Mouse (Mus musculus): Measurements from ENCODE around the gene Sgcd. TPM values are rescaled to one million over a fixed set of nuclear protein-coding genes. Genes with fewer than 3 reads are reported as not detected.

Sgcd gene
- polyA plus RNA-seq, 1 experiment from 2014 or later: 6.9 TPM

DNA sequence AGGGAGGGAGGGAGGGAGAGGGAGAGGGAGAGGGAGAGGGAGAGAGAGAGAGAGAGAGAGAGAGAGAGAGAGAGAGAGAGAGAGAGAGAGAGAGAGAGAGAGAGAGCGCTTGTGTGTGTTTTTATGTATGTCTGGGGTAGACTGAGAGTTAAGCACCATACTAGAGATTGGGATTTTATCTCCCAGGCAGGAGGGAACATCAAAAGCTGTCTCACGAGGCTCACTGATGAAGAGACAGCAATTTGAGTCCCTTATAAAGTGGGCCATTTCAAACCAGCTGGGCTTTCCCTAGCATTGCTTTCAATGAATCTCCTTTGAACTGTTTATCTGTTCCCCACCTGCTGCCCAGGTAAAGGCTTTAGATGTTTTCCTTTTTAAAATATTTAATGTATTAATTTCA, 973.1 kb downstream of the Sgcd start:
- H3K4me3 ChIP-seq: no peak overlapping the region
- 85% methylated on average over 2 of the region's 2 CpGs for WGBS
- no peaks in the 10 kb centered on the region for H3K9me3 ChIP-seq (replicated peaks)
- no peaks in the 10 kb centered on the region for H3K36me3 ChIP-seq
- no peak overlapping the region for H3K9ac ChIP-seq
- no peaks in the 10 kb centered on the region for H3K4me1 ChIP-seq
- no peak for ATAC-seq (ENCODE audit: low FRiP score)
- no peaks in the 10 kb centered on the region for H3K27me3 ChIP-seq
- H3K4me2 ChIP-seq (replicated peaks): no peak overlapping the region
- H3K27ac ChIP-seq: no peak overlapping the region

DNA sequence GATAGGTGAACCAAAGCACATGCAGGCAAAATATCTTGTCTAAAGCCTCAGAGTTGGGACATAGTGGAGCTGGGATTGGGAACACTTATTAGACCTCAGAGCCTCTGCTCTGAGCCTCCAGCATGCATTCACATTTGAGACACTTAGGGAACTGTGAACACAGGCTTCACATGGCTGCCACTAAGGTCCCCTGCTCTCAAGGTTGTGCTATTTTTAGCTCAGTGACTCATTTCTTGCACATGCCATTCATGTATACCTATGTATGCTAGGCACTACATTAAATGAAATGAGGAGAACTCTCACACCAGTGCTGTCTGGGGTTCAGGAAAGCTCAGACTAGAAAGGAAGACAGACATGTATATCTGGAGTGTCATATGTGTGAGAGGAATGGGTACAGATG, 974.5 kb downstream of the Sgcd start:
- H3K4me3 ChIP-seq: no peak overlapping the region
- no peaks in the 10 kb centered on the region for H3K36me3 ChIP-seq
- no peak overlapping the region for H3K9ac ChIP-seq
- no peaks in the 10 kb centered on the region for H3K4me1 ChIP-seq
- no peak overlapping the region for H3K4me2 ChIP-seq (replicated peaks)
- H3K9me3 ChIP-seq (replicated peaks): no peaks in the 10 kb centered on the region
- ATAC-seq (ENCODE audit: low FRiP score): no peak
- H3K27ac ChIP-seq: no peak overlapping the region
- H3K27me3 ChIP-seq: no peaks in the 10 kb centered on the region

DNA sequence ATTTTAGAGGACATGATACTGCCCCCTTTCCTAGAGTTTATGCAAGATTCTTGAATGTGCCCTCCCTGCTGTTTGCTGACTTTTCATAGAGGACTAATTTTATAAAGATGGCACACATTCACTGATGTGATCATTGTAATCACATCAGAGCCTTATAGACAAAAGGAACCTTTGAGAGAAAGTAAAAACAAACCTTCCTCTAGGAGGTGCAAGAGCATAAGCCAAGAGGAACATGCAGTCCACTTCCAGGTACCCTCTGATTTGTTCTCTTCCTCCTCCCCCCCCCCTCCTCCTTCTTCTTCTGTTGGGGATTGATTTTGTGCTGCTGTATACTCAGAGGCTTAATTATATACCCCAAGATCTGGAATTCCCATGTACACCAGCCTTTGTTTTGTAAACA, 978.6 kb downstream of the Sgcd start:
- H3K4me3 ChIP-seq: no peak overlapping the region
- no peak overlapping the region for H3K4me2 ChIP-seq (replicated peaks)
- H3K36me3 ChIP-seq: no peaks in the 10 kb centered on the region
- no peaks in the 10 kb centered on the region for H3K4me1 ChIP-seq
- no peak overlapping the region for H3K27ac ChIP-seq
- no peaks in the 10 kb centered on the region for H3K9me3 ChIP-seq (replicated peaks)
- H3K9ac ChIP-seq: no peak overlapping the region
- H3K27me3 ChIP-seq: no peaks in the 10 kb centered on the region
- ATAC-seq (ENCODE audit: low FRiP score): no peak

DNA sequence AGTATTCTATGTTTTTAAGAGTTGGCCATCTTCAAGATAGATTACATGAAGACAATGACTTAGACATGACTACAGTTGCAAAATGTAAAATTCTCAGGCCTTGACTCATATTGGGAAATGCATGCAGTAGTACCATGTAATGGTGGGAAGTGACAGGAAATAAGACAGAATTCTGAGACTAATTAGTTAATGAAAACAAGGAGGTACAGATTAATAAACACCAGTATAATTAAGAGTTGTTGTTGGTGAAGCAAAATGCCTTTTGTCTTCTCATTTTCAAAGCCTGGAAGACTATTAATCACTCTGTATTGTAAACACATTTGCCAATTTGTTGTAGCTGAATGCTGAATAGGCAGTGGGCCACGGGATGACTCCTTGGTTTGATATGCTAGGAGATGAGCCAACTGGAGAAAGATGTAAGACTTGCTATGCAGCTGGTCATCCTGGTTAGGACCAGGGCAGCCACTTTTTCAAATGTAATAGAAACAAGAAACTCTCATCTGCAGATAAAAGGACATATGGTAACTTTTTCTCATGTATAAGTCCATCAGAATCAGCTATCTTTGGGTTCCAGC, 983.4 kb downstream of the Sgcd start:
- Histone ChIP-seq H3K27ac (no peak overlapping the region), H3K36me3 (no peaks in the 10 kb centered on the region), H3K4me3 (no peak overlapping the region), H3K4me2 (replicated peaks) (no peak overlapping the region), H3K9ac (no peak overlapping the region), H3K27me3 (no peaks in the 10 kb centered on the region), H3K9me3 (replicated peaks) (no peaks in the 10 kb centered on the region), H3K4me1 (no peaks in the 10 kb centered on the region)
- WGBS: 70% methylated on average over 1 of the region's 1 CpGs
- no peak for ATAC-seq (ENCODE audit: low FRiP score)

DNA sequence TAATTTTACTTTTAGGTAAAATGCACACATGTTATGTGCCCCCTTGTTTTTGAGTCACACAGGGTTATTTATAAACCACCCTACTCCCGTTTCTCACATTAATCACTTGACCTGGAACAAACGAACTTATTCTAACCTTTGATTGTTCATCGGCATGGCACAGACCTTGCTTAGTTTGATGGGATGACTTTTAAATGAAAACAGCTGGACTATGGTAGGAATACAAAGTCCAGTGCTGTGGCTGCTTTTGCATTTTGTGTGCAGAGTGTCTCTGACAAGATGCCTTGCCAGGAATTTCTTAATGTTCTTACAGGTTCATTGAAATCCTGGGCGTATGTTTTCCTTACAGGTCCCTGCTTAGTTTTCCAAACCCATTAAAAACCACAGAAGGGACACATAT, 1049.5 kb downstream of the Sgcd start:
- Histone ChIP-seq H3K9ac (no peak overlapping the region), H3K36me3 (no peaks in the 10 kb centered on the region), H3K27ac (no peak overlapping the region), H3K27me3 (no peaks in the 10 kb centered on the region), H3K4me1 (no peaks in the 10 kb centered on the region), H3K9me3 (replicated peaks) (no peaks in the 10 kb centered on the region), H3K4me3 (no peak overlapping the region), H3K4me2 (replicated peaks) (no peak overlapping the region)
- no peak for ATAC-seq (ENCODE audit: low FRiP score)
- WGBS: 37% methylated on average over 4 of the region's 4 CpGs

DNA sequence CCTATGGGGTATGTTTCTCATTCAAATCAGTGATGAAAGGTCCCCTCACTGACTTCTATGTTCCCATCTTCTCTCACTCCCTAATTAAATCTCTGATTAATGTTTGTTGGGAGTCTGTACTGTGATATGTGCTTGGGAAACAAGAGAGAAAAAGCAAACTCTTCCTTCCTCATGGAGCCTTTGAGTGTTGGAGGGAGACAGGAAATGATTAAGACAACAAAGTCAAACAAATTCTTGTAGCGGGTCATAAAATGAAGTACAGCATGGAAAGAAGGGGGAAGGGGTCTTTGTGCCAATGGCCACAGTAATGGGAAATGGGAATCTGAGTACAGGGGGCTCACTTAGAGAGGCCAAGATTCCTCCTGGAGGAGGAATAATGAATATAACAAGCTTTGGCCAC, 1063.8 kb downstream of the Sgcd start:
- Histone ChIP-seq H3K9me3 (replicated peaks) (no peaks in the 10 kb centered on the region), H3K9ac (no peak overlapping the region), H3K27me3 (no peaks in the 10 kb centered on the region), H3K27ac (no peak overlapping the region), H3K4me2 (replicated peaks) (no peak overlapping the region), H3K4me3 (no peak overlapping the region), H3K36me3 (no peaks in the 10 kb centered on the region), H3K4me1 (no peaks in the 10 kb centered on the region)
- no peak for ATAC-seq (ENCODE audit: low FRiP score)
- 84% methylated on average over 1 of the region's 1 CpGs for WGBS

DNA sequence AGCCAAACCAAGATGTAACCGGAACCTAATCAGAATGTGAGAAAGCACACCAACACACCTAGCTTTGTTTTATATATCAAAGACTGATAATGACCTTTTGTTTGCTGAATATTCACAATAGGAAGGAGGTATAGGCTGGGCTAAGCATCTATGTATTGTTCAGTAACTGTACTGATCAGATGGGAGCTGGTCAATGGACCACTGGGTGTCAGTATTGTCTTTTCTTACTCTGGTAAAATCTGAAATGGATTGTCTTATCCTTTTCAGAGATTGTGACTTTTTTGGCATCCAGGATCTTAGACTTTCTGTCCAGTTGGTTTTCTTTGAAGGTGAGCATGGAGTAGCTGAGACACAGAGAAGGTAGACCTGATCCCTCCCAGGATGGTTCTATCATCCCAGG, 1068.5 kb downstream of the Sgcd start:
- H3K4me1 ChIP-seq: no peaks in the 10 kb centered on the region
- H3K36me3 ChIP-seq: no peaks in the 10 kb centered on the region
- H3K9me3 ChIP-seq (replicated peaks): no peaks in the 10 kb centered on the region
- no peak for ATAC-seq (ENCODE audit: low FRiP score)
- no peak overlapping the region for H3K27ac ChIP-seq
- no peak overlapping the region for H3K9ac ChIP-seq
- H3K4me2 ChIP-seq (replicated peaks): no peak overlapping the region
- no peak overlapping the region for H3K4me3 ChIP-seq
- H3K27me3 ChIP-seq: no peaks in the 10 kb centered on the region
- 93% methylated on average over 1 of the region's 1 CpGs for WGBS

DNA sequence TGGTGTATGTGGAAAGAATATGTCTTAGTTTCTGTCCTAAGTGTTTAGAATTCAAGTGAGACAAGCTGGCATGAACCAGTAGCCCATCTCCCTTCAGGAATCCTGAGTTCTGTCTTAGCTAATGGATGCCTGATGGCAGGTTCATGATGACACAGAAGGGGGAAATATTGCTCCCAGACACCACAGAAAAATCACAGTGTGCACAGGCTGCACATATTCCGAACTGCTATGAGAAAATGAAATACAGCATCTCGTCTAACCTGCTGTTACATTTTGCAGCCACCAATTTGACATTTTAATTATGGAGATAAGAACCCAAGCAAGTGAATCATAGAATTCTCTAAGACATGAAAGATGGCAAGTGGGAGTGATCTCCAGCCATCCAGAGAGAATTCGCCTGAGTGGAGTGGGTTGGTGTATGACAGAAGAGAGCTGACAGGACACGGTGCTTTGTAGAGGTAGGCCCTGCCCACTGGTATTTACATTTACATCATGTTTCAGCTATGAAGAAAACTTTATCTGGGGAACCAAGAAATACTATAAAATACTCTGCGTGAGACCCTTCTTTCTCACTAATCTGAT, 1076.0 kb downstream of the Sgcd start:
- Histone ChIP-seq H3K4me3 (no peak overlapping the region), H3K27ac (no peak overlapping the region), H3K9me3 (replicated peaks) (no peaks in the 10 kb centered on the region), H3K9ac (no peak overlapping the region), H3K36me3 (no peaks in the 10 kb centered on the region), H3K4me1 (no peaks in the 10 kb centered on the region), H3K4me2 (replicated peaks) (no peak overlapping the region), H3K27me3 (no peaks in the 10 kb centered on the region)
- no peak for ATAC-seq (ENCODE audit: low FRiP score)
- WGBS: 88% methylated on average over 5 of the region's 5 CpGs

DNA sequence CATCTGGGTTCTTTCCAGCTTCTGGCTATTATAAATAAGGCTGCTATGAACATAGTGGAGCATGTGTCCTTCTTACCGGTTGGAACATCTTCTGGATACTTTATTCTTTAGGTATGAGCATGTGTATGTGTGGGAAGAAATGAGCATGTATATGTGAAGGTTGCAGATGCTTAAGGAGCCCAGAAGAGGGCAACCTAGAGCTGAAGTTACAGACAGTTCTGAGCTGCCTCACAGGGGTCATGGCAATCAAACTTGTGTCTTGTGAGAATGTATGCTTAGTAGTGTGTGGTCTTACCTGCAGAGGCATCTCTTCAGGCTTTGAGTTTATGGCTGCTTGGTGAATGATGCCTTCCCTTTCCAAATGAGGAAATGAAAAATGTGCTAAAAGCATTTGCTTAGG, 1084.5 kb downstream of the Sgcd start:
- ATAC-seq (ENCODE audit: low FRiP score): no peak

DNA sequence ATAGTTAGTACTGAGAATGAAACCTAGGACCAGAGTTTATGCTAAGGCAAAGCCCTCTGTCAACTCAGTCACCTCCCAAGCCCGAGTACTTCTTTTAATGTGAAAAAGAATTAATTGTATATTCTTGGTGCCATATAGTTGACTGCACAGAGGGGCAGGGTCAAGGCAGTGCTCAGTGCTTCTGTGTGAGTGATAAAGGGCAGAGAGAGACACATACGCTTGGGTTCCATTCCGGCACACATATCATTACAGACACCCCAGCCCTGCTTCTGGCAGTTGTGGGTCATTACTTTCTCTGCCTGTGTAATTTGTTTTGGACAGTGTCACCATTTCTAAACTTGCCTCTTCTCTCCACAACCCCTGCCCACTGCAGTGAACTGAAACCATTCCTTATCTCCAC, 1099.7 kb downstream of the Sgcd start:
- 85% methylated on average over 3 of the region's 3 CpGs for WGBS
- Histone ChIP-seq H3K4me3 (no peak overlapping the region), H3K4me1 (no peaks in the 10 kb centered on the region), H3K27ac (no peak overlapping the region), H3K36me3 (no peaks in the 10 kb centered on the region), H3K9ac (no peak overlapping the region), H3K9me3 (replicated peaks) (no peaks in the 10 kb centered on the region), H3K27me3 (no peaks in the 10 kb centered on the region), H3K4me2 (replicated peaks) (no peak overlapping the region)
- ATAC-seq (ENCODE audit: low FRiP score): no peak

More for the DNA sequence above, 1084.5 kb downstream of the Sgcd start:
- no peaks in the 10 kb centered on the region for H3K27me3 ChIP-seq
- H3K27ac ChIP-seq: no peak overlapping the region
- H3K4me1 ChIP-seq: no peaks in the 10 kb centered on the region
- H3K36me3 ChIP-seq: no peaks in the 10 kb centered on the region
- no peak overlapping the region for H3K9ac ChIP-seq
- no peak overlapping the region for H3K4me3 ChIP-seq
- 81% methylated on average over 1 of the region's 1 CpGs for WGBS
- H3K9me3 ChIP-seq (replicated peaks): no peaks in the 10 kb centered on the region
- no peak overlapping the region for H3K4me2 ChIP-seq (replicated peaks)

DNA sequence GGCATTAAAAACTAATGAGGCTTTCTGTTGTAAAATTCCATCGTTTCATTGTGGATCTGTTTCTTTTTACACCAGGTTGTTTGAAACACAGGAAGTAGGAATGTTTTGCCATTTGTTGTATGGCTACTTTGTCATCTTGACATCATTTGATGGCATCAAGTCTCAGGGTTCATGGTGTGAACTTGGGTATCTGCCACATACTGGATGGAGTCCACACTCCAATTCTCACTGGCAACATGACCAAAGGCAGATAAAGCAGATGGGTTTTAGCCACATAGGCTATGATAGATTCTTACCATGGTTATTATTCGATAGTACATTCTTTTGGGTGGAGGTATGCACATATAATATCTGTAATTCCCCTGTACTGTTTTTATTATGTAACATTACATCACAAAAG, 1106.3 kb downstream of the Sgcd start:
- H3K27ac ChIP-seq: no peak overlapping the region
- no peak overlapping the region for H3K9ac ChIP-seq
- WGBS: 83% methylated on average over 2 of the region's 2 CpGs
- H3K4me3 ChIP-seq: no peak overlapping the region
- H3K4me2 ChIP-seq (replicated peaks): no peak overlapping the region
- no peaks in the 10 kb centered on the region for H3K9me3 ChIP-seq (replicated peaks)
- no peaks in the 10 kb centered on the region for H3K27me3 ChIP-seq
- H3K36me3 ChIP-seq: no peaks in the 10 kb centered on the region
- ATAC-seq (ENCODE audit: low FRiP score): no peak
- H3K4me1 ChIP-seq: no peaks in the 10 kb centered on the region

DNA sequence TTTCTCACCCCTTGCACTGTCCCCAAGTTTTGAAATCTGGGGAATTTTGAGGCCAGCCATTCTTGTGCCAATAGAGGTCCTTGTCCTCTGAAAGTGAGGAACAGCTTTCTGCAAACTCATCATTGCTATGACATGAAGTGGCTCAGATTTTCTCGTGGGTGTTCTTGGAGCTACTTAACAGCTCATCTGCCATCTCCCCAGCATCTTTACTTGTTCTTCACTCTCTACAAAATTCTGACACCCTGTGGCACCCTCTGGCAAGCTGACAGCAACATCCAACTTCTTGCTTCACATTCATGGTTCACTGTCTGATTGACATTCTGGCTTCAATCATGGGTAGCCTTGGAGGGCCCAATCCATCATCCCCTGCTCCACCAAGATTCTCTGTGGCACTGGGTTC, 1113.0 kb downstream of the Sgcd start:
- no peak overlapping the region for H3K9ac ChIP-seq
- H3K36me3 ChIP-seq: no peaks in the 10 kb centered on the region
- H3K9me3 ChIP-seq (replicated peaks): no peaks in the 10 kb centered on the region
- H3K4me3 ChIP-seq: no peak overlapping the region
- WGBS: 81% methylated on average over 1 of the region's 1 CpGs
- no peak overlapping the region for H3K27ac ChIP-seq
- no peaks in the 10 kb centered on the region for H3K4me1 ChIP-seq
- ATAC-seq (ENCODE audit: low FRiP score): no peak
- H3K27me3 ChIP-seq: no peaks in the 10 kb centered on the region
- no peak overlapping the region for H3K4me2 ChIP-seq (replicated peaks)

DNA sequence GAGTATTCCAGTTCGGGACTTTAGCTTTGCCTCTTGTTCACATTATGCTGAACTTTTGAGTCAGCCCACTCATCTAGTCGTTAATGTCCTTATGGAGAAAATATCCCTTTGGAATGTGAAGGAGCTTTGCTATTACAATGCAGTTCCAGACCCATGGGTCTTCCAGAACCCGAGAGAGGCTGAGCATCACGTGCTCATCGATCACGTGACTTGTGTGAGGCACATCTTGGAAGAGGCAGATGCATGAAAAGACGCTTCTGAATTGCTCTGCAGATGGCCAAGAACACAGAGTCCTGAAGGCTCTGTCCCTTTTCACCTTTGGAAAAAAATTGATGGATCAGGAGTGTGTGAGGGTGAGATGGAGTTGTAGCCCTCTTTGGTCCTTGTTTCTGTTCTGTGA, 1120.2 kb downstream of the Sgcd start:
- Histone ChIP-seq H3K4me3 (no peak overlapping the region), H3K27me3 (no peaks in the 10 kb centered on the region), H3K36me3 (no peaks in the 10 kb centered on the region), H3K4me2 (replicated peaks) (no peak overlapping the region), H3K4me1 (no peaks in the 10 kb centered on the region), H3K9me3 (replicated peaks) (no peaks in the 10 kb centered on the region), H3K27ac (no peak overlapping the region), H3K9ac (no peak overlapping the region)
- 87% methylated on average over 7 of the region's 7 CpGs for WGBS
- ATAC-seq (ENCODE audit: low FRiP score): no peak
